Mouse (Mus musculus) small intestine, adult 2 months (tissue): Measurements from ENCODE around the gene Clic4.

Experiments used
- CTCF ChIP-seq: fragments of 200-500 bp; IDR thresholded peaks from 2 replicates; pipeline ENCODE4 v1.5.1; 2012; ENCODE audit warnings: low read depth, mild to moderate bottlenecking, control low read depth, inconsistent platforms, low read length, moderate library complexity, mixed read lengths; ENCODE audit not compliant: insufficient replicate concordance, insufficient read length; ENCODE audit errors: extremely low read depth
- POLR2A ChIP-seq: fragments of 200-500 bp; IDR thresholded peaks from 2 replicates; pipeline ENCODE4 v1.6.1; 2012; ENCODE audit warnings: low read depth, mild to moderate bottlenecking, control low read depth, inconsistent platforms, low read length, moderate library complexity

GRCm38 (mm10) chr4:135179077-135179481 lies 93.5 kb downstream of the Clic4 start:
- peak; percentile 29; the same call in 1 of the 2 replicates for TF ChIP-seq CTCF
- TF ChIP-seq POLR2A, result no peak
